9 mouse cellular contexts compared by ENCODE assay signal in the genomic region with DNA sequence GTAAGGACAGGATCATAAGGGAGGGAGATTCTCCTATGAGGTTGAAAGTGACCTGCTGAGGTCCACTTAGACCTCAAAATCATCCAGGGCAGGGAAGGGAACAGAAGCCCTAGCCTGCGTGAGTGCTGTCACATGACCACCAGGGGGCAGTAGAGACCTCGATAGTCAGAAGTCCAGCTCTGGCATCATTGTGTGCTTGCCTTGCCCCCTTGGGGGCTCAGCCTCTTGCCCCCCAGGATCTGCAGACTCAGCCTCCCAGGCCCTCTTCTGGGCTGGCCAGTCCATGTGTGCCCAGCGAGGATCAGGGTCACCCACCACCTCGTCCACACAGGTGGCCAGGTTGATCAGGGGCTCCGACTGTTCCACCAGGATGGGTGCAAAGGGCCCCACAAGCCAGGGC. TPM values are rescaled to one million over a fixed set of nuclear protein-coding genes. Genes with fewer than 3 reads are reported as not detected.
DNase-seq lines count a peak whose midpoint lies in the region; ATAC-seq and TF ChIP-seq lines count a peak whose summit lies in the region.
"Had no signal": no experiment of that assay in that cellular context is flagged by ENCODE, and none has a peak within 500 bp of the region (broad histone marks: within the 10 kb centered on the region; RNA-seq: fewer than 3 reads in every experiment).

No protein-coding gene starts in this region.

- no peak for ATAC-seq in heart, embryonic 11.5 days (replicated peaks; ENCODE audit: insufficient number of reproducible peaks, low FRiP score, low TSS enrichment)
- 0 out of 2 replicates have a peak, but pooled peaks have one; percentile 7 for ATAC-seq in midbrain, embryonic 12.5 days (ENCODE audit: low FRiP score, low read depth)

- H3K27me3 ChIP-seq in heart, embryonic 11.5 days (ENCODE audit: control insufficient read depth, insufficient read depth, low read length), result peaks cover 13% of the 10 kb centered on the region
- H3K27me3 ChIP-seq in midbrain, embryonic 12.5 days, result peaks cover 11% of the 10 kb centered on the region
- H3K27me3 ChIP-seq in testis, adult 2 months (ENCODE audit: control insufficient read depth, insufficient read depth, low read length), result no peaks in the 10 kb centered on the region

- 45% methylated on average over 5 of the region's 5 CpGs for WGBS in heart, embryonic 11.5 days (ENCODE audit: insufficient replicate concordance)
- 44% methylated on average over 5 of the region's 5 CpGs for WGBS in midbrain, embryonic 12.5 days

- TF ChIP-seq CTCF in testis, adult 2 months (IDR thresholded peaks at IDR 0.05; ENCODE audit: control insufficient read depth, insufficient read depth, insufficient replicate concordance, low read depth, low read length), result peak; percentile 85

- no peak overlapping the region for H3K9ac ChIP-seq in heart, embryonic 11.5 days (ENCODE audit: low read depth, low read length)
- H3K9ac ChIP-seq in midbrain, embryonic 12.5 days (replicated peaks), result no peak overlapping the region
- H3K9ac ChIP-seq: liver, embryonic 15.5 days had no signal

- intact Hi-C loops in left cerebral cortex, postnatal 14 days (cut with DNase I), result no loop called here

- no peak overlapping the region for H3K27ac ChIP-seq in heart, embryonic 11.5 days (ENCODE audit: low read depth, low read length)
- no peak overlapping the region for H3K27ac ChIP-seq in midbrain, embryonic 12.5 days (replicated peaks)
- no peak overlapping the region for H3K27ac ChIP-seq in testis, adult 2 months (ENCODE audit: control insufficient read depth, insufficient read depth, low read depth, low read length)
- H3K27ac ChIP-seq: liver, embryonic 15.5 days had no signal

- H3K4me2 ChIP-seq in heart, embryonic 11.5 days, result no peak overlapping the region
- no peak overlapping the region for H3K4me2 ChIP-seq in midbrain, embryonic 12.5 days (replicated peaks)
- H3K4me2 ChIP-seq: liver, embryonic 15.5 days had no signal

- H3K9me3 ChIP-seq in heart, embryonic 11.5 days (replicated peaks; ENCODE audit: control insufficient read depth, low read length), result no peaks in the 10 kb centered on the region
- H3K9me3 ChIP-seq in midbrain, embryonic 12.5 days, result no peaks in the 10 kb centered on the region
- H3K9me3 ChIP-seq: liver, embryonic 15.5 days had no signal

- 0 out of 2 replicates have a peak, but pooled peaks cover 3% of the 10 kb centered on the region for H3K4me1 ChIP-seq in heart, embryonic 11.5 days (ENCODE audit: control insufficient read depth, insufficient read depth, low read length)
- H3K4me1 ChIP-seq in midbrain, embryonic 12.5 days, result peaks cover 4% of the 10 kb centered on the region; the same call in 1 of the 2 replicates
- H3K4me1 ChIP-seq in testis, adult 2 months (ENCODE audit: control insufficient read depth, insufficient read depth, low read length), result peaks cover 14% of the 10 kb centered on the region

- H3K36me3 ChIP-seq in heart, embryonic 11.5 days (ENCODE audit: control insufficient read depth, insufficient read depth, low read length), result no peaks in the 10 kb centered on the region; the same call in none of the 2 replicates
- H3K36me3 ChIP-seq in midbrain, embryonic 12.5 days, result 0 out of 2 replicates have a peak, but pooled peaks cover 5% of the 10 kb centered on the region
- H3K36me3 ChIP-seq in testis, adult 2 months (ENCODE audit: control insufficient read depth, insufficient read depth, low read length), result no peaks in the 10 kb centered on the region
- H3K36me3 ChIP-seq: liver, embryonic 15.5 days had no signal

- H3K4me3 ChIP-seq in heart, embryonic 11.5 days (ENCODE audit: low read depth, low read length), result no peak overlapping the region
- no peak overlapping the region for H3K4me3 ChIP-seq in midbrain, embryonic 12.5 days
- H3K4me3 ChIP-seq in testis, adult 2 months (ENCODE audit: control insufficient read depth, low read depth, low read length), result no peak overlapping the region
- H3K4me3 ChIP-seq: liver, embryonic 15.5 days had no signal

- no peak for TF ChIP-seq POLR2A in testis, adult 2 months (IDR thresholded peaks at IDR 0.05; ENCODE audit: control insufficient read depth, low read depth, low read length)

- DNase-seq in heart, adult 18-20 months, result peak; percentile 68 to 83
- peak; percentile 39 for DNase-seq in MEL-GATA-1-ER (ENCODE audit: extremely low read depth, low read depth)
- DNase-seq in cerebellum, postnatal 4 days (ENCODE audit: low spot score in 2 of 2), result peak; percentile 47 to 65
- peak; percentile 82 for DNase-seq in heart, postnatal 4 days
- DNase-seq in left cerebral cortex, postnatal 14 days (ENCODE audit: low spot score in 2 of 2), result peak; percentile 64 to 75

RNA-seq across cellular contexts. Expression of gene Plin4, which starts 2.3 kb away (rescaled TPM):
- total RNA-seq in heart, adult 18-20 months (2021), result 100 to 1,000 TPM; 118 to 175 TPM
- 0.10 and 0.11 TPM in 2 replicates for polyA plus RNA-seq in heart, embryonic 11.5 days (2014; fragmentation: Nextera tagmentation; extraction: Ambion mirVana)
- total RNA-seq in heart, postnatal 4 days (2021), result 10 to 100 TPM; 71.5 to 79.8 TPM
- 1 to 10 TPM in 1 of 2 experiments, under 1 TPM in 1; 0.36 to 1.1 TPM for total RNA-seq in left cerebral cortex, postnatal 14 days (2021)
- 0.09 and 0.10 TPM in 2 replicates for polyA plus RNA-seq in midbrain, embryonic 12.5 days (2016; fragmentation: Nextera tagmentation; extraction: Ambion mirVana)
- polyA plus RNA-seq in testis, adult 2 months (2012; rRNA removed), result 1.5 and 4.2 TPM in 2 replicates

RNA-seq across cellular contexts. Expression of gene Plin5, which starts 5.5 kb away (rescaled TPM):
- 100 to 1,000 TPM; 166 TPM for total RNA-seq in heart, adult 18-20 months (2021)
- 0.18 and 0.33 TPM in 2 replicates for polyA plus RNA-seq in heart, embryonic 11.5 days (2014; fragmentation: Nextera tagmentation; extraction: Ambion mirVana)
- total RNA-seq in heart, postnatal 4 days (2021), result 10 to 100 TPM; 61.6 to 67.6 TPM
- total RNA-seq in left cerebral cortex, postnatal 14 days (2021), result 1 to 10 TPM in 1 of 2 experiments, under 1 TPM in 1; 0.46 to 1.1 TPM
- 0.14 and 0.34 TPM in 2 replicates for polyA plus RNA-seq in midbrain, embryonic 12.5 days (2016; fragmentation: Nextera tagmentation; extraction: Ambion mirVana)
- 1.7 and 2.7 TPM in 2 replicates for polyA plus RNA-seq in testis, adult 2 months (2012; rRNA removed)

RNA-seq across cellular contexts. Expression of gene Lrg1, which starts 9.9 kb away (rescaled TPM):
- 10 to 100 TPM; 56.2 to 65.4 TPM for total RNA-seq in heart, adult 18-20 months (2021)
- polyA plus RNA-seq in heart, embryonic 11.5 days (2014; fragmentation: Nextera tagmentation; extraction: Ambion mirVana), result not detected in 2 replicates
- 1 to 10 TPM; 5.2 TPM for total RNA-seq in heart, postnatal 4 days (2021)
- 1 to 10 TPM; 1.2 to 2.8 TPM for total RNA-seq in left cerebral cortex, postnatal 14 days (2021)
- 0.29 TPM in 1 of 2 replicates, not detected in the other for polyA plus RNA-seq in midbrain, embryonic 12.5 days (2016; fragmentation: Nextera tagmentation; extraction: Ambion mirVana)
- 3.7 and 5.7 TPM in 2 replicates for polyA plus RNA-seq in testis, adult 2 months (2012; rRNA removed)

RNA-seq across cellular contexts. Expression of gene Sema6b, which starts 28.3 kb away (rescaled TPM):
- 10 to 100 TPM; 12.5 to 13.5 TPM for total RNA-seq in heart, adult 18-20 months (2021)
- 0.11 and 0.33 TPM in 2 replicates for polyA plus RNA-seq in heart, embryonic 11.5 days (2014; fragmentation: Nextera tagmentation; extraction: Ambion mirVana)
- total RNA-seq in heart, postnatal 4 days (2021), result 1 to 10 TPM; 6.3 to 7.2 TPM
- 100 to 1,000 TPM; 135 to 144 TPM for total RNA-seq in left cerebral cortex, postnatal 14 days (2021)
- 6.5 and 7.9 TPM in 2 replicates for polyA plus RNA-seq in midbrain, embryonic 12.5 days (2016; fragmentation: Nextera tagmentation; extraction: Ambion mirVana)
- polyA plus RNA-seq in testis, adult 2 months (2012; rRNA removed), result 0.28 and 0.63 TPM in 2 replicates

RNA-seq across cellular contexts. Expression of gene Hdgfl2, which starts 32.4 kb away (rescaled TPM):
- total RNA-seq in heart, adult 18-20 months (2021), result 10 to 100 TPM; 30.6 to 37.2 TPM
- 77.2 and 82.9 TPM in 2 replicates for polyA plus RNA-seq in heart, embryonic 11.5 days (2014; fragmentation: Nextera tagmentation; extraction: Ambion mirVana)
- total RNA-seq in heart, postnatal 4 days (2021), result 10 to 100 TPM; 52.8 to 55.9 TPM
- total RNA-seq in left cerebral cortex, postnatal 14 days (2021), result 10 to 100 TPM; 97.6 to 97.9 TPM
- polyA plus RNA-seq in midbrain, embryonic 12.5 days (2016; fragmentation: Nextera tagmentation; extraction: Ambion mirVana), result 179 and 184 TPM in 2 replicates
- polyA plus RNA-seq in testis, adult 2 months (2012; rRNA removed), result 115 and 135 TPM in 2 replicates

Comparison
In these comparisons a context has a peak if more than half of its experiments do, and no peak if none do; other contexts are left out.
1. RNA of gene Lrg1, which starts 9.9 kb away (total RNA-seq): 56.2 to 65.4 TPM in heart, adult 18-20 months; 5.2 TPM in heart, postnatal 4 days and 1.2 to 2.8 TPM in left cerebral cortex, postnatal 14 days; every median in the first group is over 4 times any median in the second.
2. RNA of gene Plin4, which starts 2.3 kb away (total RNA-seq): 118 to 175 TPM in heart, adult 18-20 months and 71.5 to 79.8 TPM in heart, postnatal 4 days; 0.36 to 1.1 TPM in left cerebral cortex, postnatal 14 days; every median in the first group is over 10 times any median in the second.
3. RNA of gene Plin5, which starts 5.5 kb away (total RNA-seq): 166 TPM in heart, adult 18-20 months and 61.6 to 67.6 TPM in heart, postnatal 4 days; 0.46 to 1.1 TPM in left cerebral cortex, postnatal 14 days; every median in the first group is over 10 times any median in the second.
4. Peak in every context shown above with its lines, with median percentiles within 50 percentile points of each other: DNase-seq.